Mouse (Mus musculus) kidney, adult 11 months (tissue): ENCODE data around the gene Gm21954.

Experiments used
- DNase-seq: peaks from one replicate; pipeline ENCODE4 v3.0.0; 2022

The Gm21954 gene

GRCm38 (mm10) chr3:55472110-55472509, at the start of gene Gm21954:
Gm21954 (minus strand) TSS chr3:55472210.
- no peak for DNase-seq

- DNase-seq, result no peak
Measured at GRCm38 (mm10) chr3:55521776-55522175, 49.8 kb upstream of the Gm21954 start.

GRCm38 (mm10) chr3:55520240-55521180, 48.5 kb upstream of the Gm21954 start:
- DNase-seq, result peak; percentile 30

- no peak for DNase-seq
Measured at GRCm38 (mm10) chr3:55517454-55518014, 45.5 kb upstream of the Gm21954 start.

GRCm38 (mm10) chr3:55515966-55516365, 44.0 kb upstream of the Gm21954 start:
- DNase-seq, result no peak

- DNase-seq, result no peak
Measured at GRCm38 (mm10) chr3:55511658-55512057, 39.6 kb upstream of the Gm21954 start.

- DNase-seq, result no peak
Measured at GRCm38 (mm10) chr3:55510198-55510597, 38.2 kb upstream of the Gm21954 start.

- no peak for DNase-seq
Measured at GRCm38 (mm10) chr3:55499298-55499697, 27.3 kb upstream of the Gm21954 start.

- no peak for DNase-seq
Measured at GRCm38 (mm10) chr3:55496462-55496941, 24.5 kb upstream of the Gm21954 start.

- no peak for DNase-seq
Measured at GRCm38 (mm10) chr3:55495866-55496265, 23.9 kb upstream of the Gm21954 start.

GRCm38 (mm10) chr3:55495231-55495630, 23.2 kb upstream of the Gm21954 start:
- no peak for DNase-seq

- no peak for DNase-seq
Measured at GRCm38 (mm10) chr3:55494348-55494747, 22.3 kb upstream of the Gm21954 start.

- no peak for DNase-seq
Measured at GRCm38 (mm10) chr3:55492021-55492420, 20.0 kb upstream of the Gm21954 start.

- no peak for DNase-seq
Measured at GRCm38 (mm10) chr3:55489231-55489990, 17.4 kb upstream of the Gm21954 start.

- no peak for DNase-seq
Measured at GRCm38 (mm10) chr3:55483328-55483727, 11.3 kb upstream of the Gm21954 start.

- DNase-seq, result no peak
Measured at GRCm38 (mm10) chr3:55481140-55481539, 9.1 kb upstream of the Gm21954 start.

GRCm38 (mm10) chr3:55479306-55479705, 7.3 kb upstream of the Gm21954 start:
- DNase-seq, result no peak

GRCm38 (mm10) chr3:55476694-55477093, 4.7 kb upstream of the Gm21954 start:
- no peak for DNase-seq

GRCm38 (mm10) chr3:55473146-55473545, 1.1 kb upstream of the Gm21954 start:
- no peak for DNase-seq

GRCm38 (mm10) chr3:55466348-55466747, 5.7 kb downstream of the Gm21954 start:
- no peak for DNase-seq

- DNase-seq, result no peak
Measured at GRCm38 (mm10) chr3:55465785-55466184, 6.2 kb downstream of the Gm21954 start.

- no peak for DNase-seq
Measured at GRCm38 (mm10) chr3:55464226-55464625, 7.8 kb downstream of the Gm21954 start.
